In the genomic region with DNA sequence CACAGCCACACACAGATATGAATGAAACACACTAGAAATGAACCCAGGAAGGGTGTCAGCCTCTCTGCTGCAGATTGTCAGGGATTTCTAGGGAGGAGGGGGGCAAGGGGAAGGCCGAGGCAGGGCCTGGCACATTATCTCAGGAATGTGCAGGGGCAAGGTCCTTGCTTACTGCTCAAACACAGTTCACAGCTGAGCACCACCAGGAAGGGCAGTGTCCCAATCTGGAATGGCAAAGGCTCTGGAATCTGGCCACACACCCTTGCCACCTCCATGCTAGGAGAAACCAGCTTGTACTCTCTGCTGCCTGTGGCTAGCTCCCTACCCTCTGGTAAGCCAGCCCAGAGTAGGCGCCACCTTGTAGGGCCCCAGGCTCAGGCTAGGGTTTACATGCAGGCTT, we compare ENCODE assay signal across 17 mouse cellular contexts. TPM values are rescaled to one million over a fixed set of nuclear protein-coding genes. Genes with fewer than 3 reads are reported as not detected.
DNase-seq lines count a peak whose midpoint lies in the region; ATAC-seq and TF ChIP-seq lines count a peak whose summit lies in the region.
"Had no signal": no experiment of that assay in that cellular context is flagged by ENCODE, and none has a peak within 500 bp of the region (broad histone marks: within the 10 kb centered on the region; RNA-seq: fewer than 3 reads in every experiment).

No protein-coding gene starts in this region.

- H3K9me3 ChIP-seq in hindbrain, embryonic 10.5 days: no peaks in the 10 kb centered on the region
- H3K9me3 ChIP-seq in hindbrain, postnatal 0 days (ENCODE audit: low read length): no peaks in the 10 kb centered on the region
- H3K9me3 ChIP-seq in intestine, embryonic 16.5 days (ENCODE audit: control insufficient read depth, low read length): no peaks in the 10 kb centered on the region
- H3K9me3 ChIP-seq in neural tube, embryonic 15.5 days (replicated peaks): no peaks in the 10 kb centered on the region
- H3K9me3 ChIP-seq: embryonic facial prominence, embryonic 13.5 days; forebrain, embryonic 13.5 days; heart, embryonic 12.5 days had no signal

- H3K4me3 ChIP-seq in hindbrain, embryonic 10.5 days: no peak overlapping the region
- no peak overlapping the region for H3K4me3 ChIP-seq in hindbrain, postnatal 0 days (ENCODE audit: low read length)
- no peak overlapping the region for H3K4me3 ChIP-seq in intestine, embryonic 16.5 days (ENCODE audit: low read length)
- no peak overlapping the region for H3K4me3 ChIP-seq in neural tube, embryonic 15.5 days (replicated peaks)
- H3K4me3 ChIP-seq: embryonic facial prominence, embryonic 13.5 days; forebrain, embryonic 13.5 days; heart, embryonic 12.5 days had no signal

- ATAC-seq in hindbrain, postnatal 0 days: no peak
- ATAC-seq in intestine, embryonic 16.5 days: peak; percentile 79
- no peak for ATAC-seq in neural tube, embryonic 15.5 days (ENCODE audit: low FRiP score)
- ATAC-seq: forebrain, embryonic 13.5 days had no signal

- peak overlapping the region; percentile 64; the same call in 1 of the 2 replicates for H3K27ac ChIP-seq in hindbrain, embryonic 10.5 days
- H3K27ac ChIP-seq in hindbrain, postnatal 0 days: no peak overlapping the region
- peak overlapping the region; percentile 96 for H3K27ac ChIP-seq in intestine, embryonic 16.5 days (ENCODE audit: low read length)
- H3K27ac ChIP-seq in neural tube, embryonic 15.5 days (replicated peaks): no peak overlapping the region
- H3K27ac ChIP-seq: embryonic facial prominence, embryonic 13.5 days; forebrain, embryonic 13.5 days had no signal

- H3K4me1 ChIP-seq in hindbrain, embryonic 10.5 days (replicated peaks): peaks cover 43% of the 10 kb centered on the region
- H3K4me1 ChIP-seq in hindbrain, postnatal 0 days (ENCODE audit: insufficient read depth, low read length): no peaks in the 10 kb centered on the region
- peaks cover 16% of the 10 kb centered on the region; the same call in 1 of the 2 replicates for H3K4me1 ChIP-seq in intestine, embryonic 16.5 days (ENCODE audit: control insufficient read depth, insufficient read depth, low read length)
- H3K4me1 ChIP-seq in neural tube, embryonic 15.5 days: no peaks in the 10 kb centered on the region; the same call in 1 of the 2 replicates

- H3K27me3 ChIP-seq in hindbrain, embryonic 10.5 days (ENCODE audit: insufficient read depth, poor library complexity, severe bottlenecking): no peaks in the 10 kb centered on the region
- H3K27me3 ChIP-seq in hindbrain, postnatal 0 days (ENCODE audit: insufficient read depth, low read length): no peaks in the 10 kb centered on the region
- no peaks in the 10 kb centered on the region for H3K27me3 ChIP-seq in intestine, embryonic 16.5 days (replicated peaks; ENCODE audit: control insufficient read depth, insufficient read depth, low read length)
- H3K27me3 ChIP-seq in neural tube, embryonic 15.5 days (replicated peaks): no peaks in the 10 kb centered on the region
- H3K27me3 ChIP-seq: embryonic facial prominence, embryonic 13.5 days; forebrain, embryonic 13.5 days; heart, embryonic 12.5 days had no signal

- WGBS in hindbrain, embryonic 10.5 days: 59% methylated on average over 2 of the region's 2 CpGs
- 57% methylated on average over 2 of the region's 2 CpGs for WGBS in hindbrain, postnatal 0 days
- WGBS in intestine, embryonic 16.5 days: 38% methylated on average over 2 of the region's 2 CpGs
- WGBS in neural tube, embryonic 15.5 days: 71% methylated on average over 2 of the region's 2 CpGs

- H3K9ac ChIP-seq in hindbrain, postnatal 0 days (replicated peaks; ENCODE audit: low read length): no peak overlapping the region
- H3K9ac ChIP-seq in intestine, embryonic 16.5 days (ENCODE audit: low read depth, low read length): peak overlapping the region; percentile 58
- H3K9ac ChIP-seq in neural tube, embryonic 15.5 days (replicated peaks): no peak overlapping the region
- H3K9ac ChIP-seq: embryonic facial prominence, embryonic 13.5 days; forebrain, embryonic 13.5 days; heart, embryonic 12.5 days had no signal

- peaks cover 8% of the 10 kb centered on the region for H3K36me3 ChIP-seq in hindbrain, embryonic 10.5 days
- H3K36me3 ChIP-seq in hindbrain, postnatal 0 days (ENCODE audit: insufficient read depth, low read length): no peaks in the 10 kb centered on the region
- no peaks in the 10 kb centered on the region for H3K36me3 ChIP-seq in intestine, embryonic 16.5 days (ENCODE audit: control insufficient read depth, insufficient read depth, low read length)
- no peaks in the 10 kb centered on the region for H3K36me3 ChIP-seq in neural tube, embryonic 15.5 days
- H3K36me3 ChIP-seq: embryonic facial prominence, embryonic 13.5 days; heart, embryonic 12.5 days had no signal

- TF ChIP-seq CTCF in hindbrain, postnatal 0 days (IDR thresholded peaks at IDR 0.05; ENCODE audit: low read depth): no peak

- H3K4me2 ChIP-seq in hindbrain, postnatal 0 days (ENCODE audit: low read depth, low read length): no peak overlapping the region
- H3K4me2 ChIP-seq in intestine, embryonic 16.5 days (ENCODE audit: low read depth, low read length): peak overlapping the region; percentile 34
- no peak overlapping the region for H3K4me2 ChIP-seq in neural tube, embryonic 15.5 days
- H3K4me2 ChIP-seq: embryonic facial prominence, embryonic 13.5 days; forebrain, embryonic 13.5 days; heart, embryonic 12.5 days had no signal

- DNase-seq in hindbrain, embryonic 10.5 days (ENCODE audit: low spot score): no peak
- no peak for DNase-seq in hindbrain, postnatal 0 days (ENCODE audit: low spot score)
- peak; percentile 73 to 80 for DNase-seq in kidney, postnatal 36 days
- DNase-seq in lung, postnatal 4 days: peak; percentile 27 to 68
- no peak for DNase-seq in layer of hippocampus, adult 11-12 months (ENCODE audit: low spot score)
- DNase-seq in heart, postnatal 4 days: no peak
- DNase-seq: adrenal gland, adult 8-10 months; cerebellum, postnatal 25 days; gastrocnemius, postnatal 25 days; right cerebral cortex, postnatal 4 days; thymus, adult 18-20 months had no signal

RNA-seq across cellular contexts. Expression of a gene that starts 16.8 kb away (rescaled TPM):
- polyA plus RNA-seq in hindbrain, embryonic 10.5 days (2016; fragmentation: Nextera tagmentation; extraction: Ambion mirVana): 3.9 and 4.9 TPM in 2 replicates
- total RNA-seq in hindbrain, postnatal 0 days (2014; rRNA removed): 17.8 and 20.4 TPM in 2 replicates
- polyA plus RNA-seq in hindbrain, postnatal 0 days (2015; fragmentation: Nextera tagmentation; extraction: Ambion mirVana): 8.6 and 9.0 TPM in 2 replicates
- polyA plus RNA-seq in intestine, embryonic 16.5 days (2015; fragmentation: Nextera tagmentation; extraction: Ambion mirVana): 8.5 and 9.0 TPM in 2 replicates
- 1 to 10 TPM; 3.5 to 5.0 TPM for total RNA-seq in heart, postnatal 4 days (2021)
- polyA plus RNA-seq in neural tube, embryonic 15.5 days (2015; fragmentation: Nextera tagmentation; extraction: Ambion mirVana): 4.6 and 7.0 TPM in 2 replicates
- total RNA-seq: megakaryocyte, adult 5-6 weeks had no signal

Comparison
In these comparisons a context has a peak if more than half of its experiments do, and no peak if none do; other contexts are left out.
1. H3K27ac ChIP-seq: peak in hindbrain, embryonic 10.5 days (single experiment) and intestine, embryonic 16.5 days (single experiment); none in hindbrain, postnatal 0 days (single experiment) and neural tube, embryonic 15.5 days (single experiment).
2. DNase-seq: peak in kidney, postnatal 36 days (2 of 2) and lung, postnatal 4 days (2 of 2); none in hindbrain, embryonic 10.5 days (single experiment), hindbrain, postnatal 0 days (single experiment), layer of hippocampus, adult 11-12 months (single experiment) and heart, postnatal 4 days (single experiment).